Mouse (Mus musculus) lung, postnatal 36 days (tissue): ENCODE measurements around the gene Nsg2.

ENCODE experiments used
- DNase-seq: peaks from one replicate; pipeline ENCODE4 v3.0.0; 2022; ENCODE audit warnings: mixed read lengths

The Nsg2 gene

GRCm38 (mm10) chr11:32013014-32013427, 12.8 kb downstream of the Nsg2 start:
- DNase-seq = no peak

GRCm38 (mm10) chr11:32013561-32013960, 13.3 kb downstream of the Nsg2 start:
- no peak for DNase-seq

GRCm38 (mm10) chr11:32018201-32018600, 17.9 kb downstream of the Nsg2 start:
- no peak for DNase-seq

- DNase-seq = peak; percentile 7
These were observed 20.0 kb downstream of the Nsg2 start for GRCm38 (mm10) chr11:32020031-32020965.

GRCm38 (mm10) chr11:32026634-32027033, 26.4 kb downstream of the Nsg2 start:
- no peak for DNase-seq

GRCm38 (mm10) chr11:32027474-32028342, 27.4 kb downstream of the Nsg2 start:
- DNase-seq = no peak

- DNase-seq = no peak
These were observed 28.3 kb downstream of the Nsg2 start for GRCm38 (mm10) chr11:32028605-32029004.

- DNase-seq = no peak
These were observed 29.1 kb downstream of the Nsg2 start for GRCm38 (mm10) chr11:32029356-32029755.

GRCm38 (mm10) chr11:32031396-32031795, 31.1 kb downstream of the Nsg2 start:
- no peak for DNase-seq

- no peak for DNase-seq
These were observed 31.8 kb downstream of the Nsg2 start for GRCm38 (mm10) chr11:32032053-32032452.

- no peak for DNase-seq
These were observed 35.6 kb downstream of the Nsg2 start for GRCm38 (mm10) chr11:32035831-32036230.

- DNase-seq = no peak
These were observed 39.4 kb downstream of the Nsg2 start for GRCm38 (mm10) chr11:32039656-32040055.

GRCm38 (mm10) chr11:32057389-32057788, 57.1 kb downstream of the Nsg2 start:
- DNase-seq = no peak

GRCm38 (mm10) chr11:32057861-32058260, 57.6 kb downstream of the Nsg2 start:
- no peak for DNase-seq

GRCm38 (mm10) chr11:32061020-32061419, 60.8 kb downstream of the Nsg2 start:
- no peak for DNase-seq

- peak; percentile 2 for DNase-seq
These were observed 61.6 kb downstream of the Nsg2 start for GRCm38 (mm10) chr11:32061874-32062273.

GRCm38 (mm10) chr11:32063775-32064510, 63.7 kb downstream of the Nsg2 start:
- no peak for DNase-seq

- DNase-seq = no peak
These were observed 64.2 kb downstream of the Nsg2 start for GRCm38 (mm10) chr11:32064511-32064862.

- no peak for DNase-seq
These were observed 68.7 kb downstream of the Nsg2 start for GRCm38 (mm10) chr11:32068736-32069490.

- no peak for DNase-seq
These were observed 74.9 kb downstream of the Nsg2 start for GRCm38 (mm10) chr11:32075163-32075562.

- no peak for DNase-seq
These were observed 83.2 kb downstream of the Nsg2 start for GRCm38 (mm10) chr11:32083462-32083861.

GRCm38 (mm10) chr11:32086525-32086924, 86.3 kb downstream of the Nsg2 start:
- DNase-seq = no peak
